ENCODE assay signal across 10 mouse cellular contexts in genomic region chr15:84414040-84414848, GRCm38 (mm10). TPM values are rescaled to one million over a fixed set of nuclear protein-coding genes. Genes with fewer than 3 reads are reported as not detected.
DNase-seq lines count a peak whose midpoint lies in the region; ATAC-seq and TF ChIP-seq lines count a peak whose summit lies in the region.
"Had no signal": no experiment of that assay in that cellular context is flagged by ENCODE, and none has a peak within 500 bp of the region (broad histone marks: within the 10 kb centered on the region; RNA-seq: fewer than 3 reads in every experiment).

No protein-coding gene starts in this region.

- H3K36me3 ChIP-seq in intestine, embryonic 15.5 days: no peaks in the 10 kb centered on the region
- H3K36me3 ChIP-seq in intestine, postnatal 0 days (ENCODE audit: control insufficient read depth, insufficient read depth): no peaks in the 10 kb centered on the region
- no peaks in the 10 kb centered on the region for H3K36me3 ChIP-seq in stomach, embryonic 15.5 days
- no peaks in the 10 kb centered on the region for H3K36me3 ChIP-seq in liver, embryonic 12.5 days

- H3K27ac ChIP-seq in intestine, embryonic 15.5 days: 0 out of 2 replicates have a peak overlapping the region, but pooled peaks have one; percentile 15
- no peak overlapping the region for H3K27ac ChIP-seq in intestine, postnatal 0 days (ENCODE audit: low read depth, low read length)
- H3K27ac ChIP-seq in stomach, embryonic 15.5 days: peak overlapping the region; percentile 31; the same call in 1 of the 2 replicates
- no peak overlapping the region for H3K27ac ChIP-seq in liver, embryonic 12.5 days

- H3K9me3 ChIP-seq in intestine, embryonic 15.5 days: no peaks in the 10 kb centered on the region
- H3K9me3 ChIP-seq in intestine, postnatal 0 days (ENCODE audit: control insufficient read depth): no peaks in the 10 kb centered on the region
- no peaks in the 10 kb centered on the region for H3K9me3 ChIP-seq in stomach, embryonic 15.5 days
- no peaks in the 10 kb centered on the region for H3K9me3 ChIP-seq in liver, embryonic 12.5 days (replicated peaks)

- intact Hi-C loops in left cerebral cortex, postnatal 4 days (cut with DNase I): no loop called here

- WGBS in intestine, embryonic 15.5 days: 48% methylated on average over 9 of the region's 9 CpGs
- 42% methylated on average over 9 of the region's 9 CpGs for WGBS in intestine, postnatal 0 days
- WGBS in stomach, embryonic 15.5 days: 37% methylated on average over 9 of the region's 9 CpGs
- WGBS in liver, embryonic 12.5 days (ENCODE audit: insufficient replicate concordance): 37% methylated on average over 9 of the region's 9 CpGs

- H3K4me1 ChIP-seq in intestine, embryonic 15.5 days (replicated peaks): 0 out of 2 replicates have a peak, but pooled peaks cover 4% of the 10 kb centered on the region
- no peaks in the 10 kb centered on the region for H3K4me1 ChIP-seq in intestine, postnatal 0 days (replicated peaks; ENCODE audit: control insufficient read depth, insufficient read depth, low read length)
- 0 out of 2 replicates have a peak, but pooled peaks cover 4% of the 10 kb centered on the region for H3K4me1 ChIP-seq in stomach, embryonic 15.5 days
- peaks cover 13% of the 10 kb centered on the region for H3K4me1 ChIP-seq in liver, embryonic 12.5 days

- H3K9ac ChIP-seq in intestine, embryonic 15.5 days: no peak overlapping the region
- H3K9ac ChIP-seq in intestine, postnatal 0 days (ENCODE audit: low read depth, low read length): no peak overlapping the region
- no peak overlapping the region for H3K9ac ChIP-seq in stomach, embryonic 15.5 days
- H3K9ac ChIP-seq in liver, embryonic 12.5 days: no peak overlapping the region

- no peak overlapping the region for H3K4me3 ChIP-seq in intestine, embryonic 15.5 days (replicated peaks)
- H3K4me3 ChIP-seq in intestine, postnatal 0 days (ENCODE audit: low read depth, low read length): no peak overlapping the region
- H3K4me3 ChIP-seq in stomach, embryonic 15.5 days (replicated peaks): no peak overlapping the region
- no peak overlapping the region for H3K4me3 ChIP-seq in liver, embryonic 12.5 days
- H3K4me3 ChIP-seq: myocyte had no signal

- TF ChIP-seq CTCF in intestine, postnatal 0 days (IDR thresholded peaks at IDR 0.05; ENCODE audit: low read depth): no peak

- 0 out of 2 replicates have a peak, but pooled peaks have one; percentile 17 for ATAC-seq in intestine, embryonic 15.5 days
- ATAC-seq in intestine, postnatal 0 days: no peak
- ATAC-seq in stomach, embryonic 15.5 days (ENCODE audit: insufficient read depth, low FRiP score, low read depth): no peak
- ATAC-seq in megakaryocyte-erythroid progenitor cell, adult 5-6 weeks (replicated peaks; ENCODE audit: low FRiP score, low TSS enrichment, poor library complexity, severe bottlenecking): no peak
- ATAC-seq in liver, embryonic 12.5 days: no peak
- no peak for ATAC-seq in monocyte, adult 5-6 weeks (replicated peaks; ENCODE audit: insufficient number of reproducible peaks, low FRiP score, low TSS enrichment, poor library complexity, severe bottlenecking)

- DNase-seq in frontal cortex, postnatal 14 days (ENCODE audit: low spot score in 2 of 2): peak; percentile 63 to 69
- DNase-seq in left cerebral cortex, postnatal 4 days: peak; percentile 95
- DNase-seq: kidney, adult 9 months had no signal

- H3K27me3 ChIP-seq in intestine, embryonic 15.5 days (replicated peaks): no peaks in the 10 kb centered on the region
- no peaks in the 10 kb centered on the region for H3K27me3 ChIP-seq in intestine, postnatal 0 days (replicated peaks; ENCODE audit: control insufficient read depth, insufficient read depth, low read length)
- H3K27me3 ChIP-seq in stomach, embryonic 15.5 days (replicated peaks): no peaks in the 10 kb centered on the region
- peaks cover 11% of the 10 kb centered on the region; the same call in 1 of the 2 replicates for H3K27me3 ChIP-seq in liver, embryonic 12.5 days (replicated peaks)

- H3K4me2 ChIP-seq in intestine, embryonic 15.5 days (replicated peaks): no peak overlapping the region
- no peak overlapping the region for H3K4me2 ChIP-seq in intestine, postnatal 0 days (replicated peaks; ENCODE audit: low read depth)
- no peak overlapping the region for H3K4me2 ChIP-seq in stomach, embryonic 15.5 days
- H3K4me2 ChIP-seq in liver, embryonic 12.5 days: no peak overlapping the region

RNA-seq across cellular contexts. Expression of gene Shisal1, which starts 32.7 kb away (rescaled TPM):
- 2.2 and 2.3 TPM in 2 replicates for polyA plus RNA-seq in intestine, embryonic 15.5 days (2015; fragmentation: Nextera tagmentation; extraction: Ambion mirVana)
- polyA plus RNA-seq in intestine, postnatal 0 days (2015; fragmentation: Nextera tagmentation; extraction: Ambion mirVana): 0.70 and 0.82 TPM in 2 replicates
- total RNA-seq in left cerebral cortex, postnatal 4 days (2021): 10 to 100 TPM; 31.5 to 42.0 TPM
- 2.6 and 3.3 TPM in 2 replicates for polyA plus RNA-seq in stomach, embryonic 15.5 days (2015; fragmentation: Nextera tagmentation; extraction: Ambion mirVana)
- not detected in 2 replicates for total RNA-seq in megakaryocyte-erythroid progenitor cell, adult 5-6 weeks (2014; fragmentation: Nextera tagmentation)
- not detected in 2 replicates for total RNA-seq in megakaryocyte-erythroid progenitor cell, adult 5-6 weeks (2017)
- polyA plus RNA-seq in liver, embryonic 12.5 days (2016; fragmentation: Nextera tagmentation; extraction: Ambion mirVana): 0.14 and 0.22 TPM in 2 replicates
- not detected in 3 replicates for total RNA-seq in monocyte, adult 5-6 weeks (2017)

Comparison
In these comparisons a context has a peak if more than half of its experiments do, and no peak if none do; other contexts are left out.
1. H3K27ac ChIP-seq: peak in intestine, embryonic 15.5 days (single experiment) and stomach, embryonic 15.5 days (single experiment); none in intestine, postnatal 0 days (single experiment) and liver, embryonic 12.5 days (single experiment).